Mouse (Mus musculus) stomach, embryonic 14.5 days (tissue): ENCODE data around the gene Osbpl9. TPM values are rescaled to one million over a fixed set of nuclear protein-coding genes. Genes with fewer than 3 reads are reported as not detected.

Source experiments
- ATAC-seq: fragments of 200-750 bp; cut with Nextera tagmentation; 2 replicates; pipeline ENCODE4 v1.8.0; 2017; ENCODE audit warnings: low read depth, moderate TSS enrichment; ENCODE audit not compliant: insufficient number of reproducible peaks, insufficient read depth, low FRiP score
- H3K27ac ChIP-seq: fragments of 300-500 bp; sonication (generic); 2 replicates; pipeline ENCODE4 v1.5.1; 2014; ENCODE audit warnings: mild to moderate bottlenecking, low read length, moderate library complexity, mixed read lengths
- H3K27me3 ChIP-seq: fragments of 300-500 bp; sonication (generic); 2 replicates; pipeline ENCODE4 v1.6.1; 2014; ENCODE audit warnings: low read length, control low read depth, mixed read lengths; ENCODE audit not compliant: control insufficient read depth, insufficient read depth
- H3K36me3 ChIP-seq: fragments of 300-500 bp; sonication (generic); 2 replicates; pipeline ENCODE4 v1.6.1; 2014; ENCODE audit warnings: mild to moderate bottlenecking, control low read depth, low read length, moderate library complexity, mixed read lengths; ENCODE audit not compliant: control insufficient read depth, insufficient read depth
- H3K4me1 ChIP-seq: fragments of 300-500 bp; sonication (generic); 2 replicates; pipeline ENCODE4 v1.6.1; 2014; ENCODE audit warnings: low read length, control low read depth, mixed read lengths; ENCODE audit not compliant: control insufficient read depth, insufficient read depth
- H3K4me2 ChIP-seq: fragments of 300-500 bp; sonication (generic); replicated peaks from 2 replicates; pipeline ENCODE4 v1.6.1; 2014; ENCODE audit warnings: low read depth, low read length, control low read depth
- H3K4me3 ChIP-seq: fragments of 300-500 bp; sonication (generic); 2 replicates; pipeline ENCODE4 v1.5.1; 2014; ENCODE audit warnings: low read depth, low read length, control low read depth
- H3K9ac ChIP-seq: fragments of 300-500 bp; sonication (generic); replicated peaks from 2 replicates; pipeline ENCODE4 v1.6.1; 2014; ENCODE audit warnings: low read depth, mild to moderate bottlenecking, control low read depth, low read length, moderate library complexity, mixed read lengths
- H3K9me3 ChIP-seq: fragments of 300-500 bp; sonication (generic); 2 replicates; pipeline ENCODE4 v1.6.1; 2016; ENCODE audit warnings: low read depth, low read length, control low read depth; ENCODE audit not compliant: control insufficient read depth
- WGBS: fragments of 180-500 bp; shearing (Covaris S2); extraction: QIAGEN DNeasy Blood & Tissue Kit; methylation state at CpG from one replicate; pipeline ENCODE4 v1.1.7; 2014; 5-methylcytosine and 5-hydroxymethylcytosine counted together
- polyA plus RNA-seq: library from polyadenylated mRNA; unstranded; fragments of >200 nt; fragmentation: Nextera tagmentation; extraction: Ambion mirVana; gene quantifications from 2 replicates; pipeline ENCODE4 v1.2.1, GENCODE M21; 2014

Osbpl9 gene
- polyA plus RNA-seq, 1 experiment from 2014 or later, result 65.2 TPM

- Histone ChIP-seq H3K9ac (no peak overlapping the region), H3K27me3 (no peaks in the 10 kb centered on the region), H3K36me3 (0 out of 2 replicates have a peak, but pooled peaks cover 3% of the 10 kb centered on the region), H3K4me1 (peaks cover 3% of the 10 kb centered on the region; the same call in 1 of the 2 replicates), H3K4me2 (no peak overlapping the region), H3K27ac (no peak overlapping the region), H3K4me3 (no peak overlapping the region), H3K9me3 (no peaks in the 10 kb centered on the region)
- no peak for ATAC-seq
- WGBS, result 87% methylated on average over 3 of the region's 3 CpGs
Measured at GRCm38 (mm10) chr4:109134955-109135354, 67.1 kb downstream of the Osbpl9 start.

DNA sequence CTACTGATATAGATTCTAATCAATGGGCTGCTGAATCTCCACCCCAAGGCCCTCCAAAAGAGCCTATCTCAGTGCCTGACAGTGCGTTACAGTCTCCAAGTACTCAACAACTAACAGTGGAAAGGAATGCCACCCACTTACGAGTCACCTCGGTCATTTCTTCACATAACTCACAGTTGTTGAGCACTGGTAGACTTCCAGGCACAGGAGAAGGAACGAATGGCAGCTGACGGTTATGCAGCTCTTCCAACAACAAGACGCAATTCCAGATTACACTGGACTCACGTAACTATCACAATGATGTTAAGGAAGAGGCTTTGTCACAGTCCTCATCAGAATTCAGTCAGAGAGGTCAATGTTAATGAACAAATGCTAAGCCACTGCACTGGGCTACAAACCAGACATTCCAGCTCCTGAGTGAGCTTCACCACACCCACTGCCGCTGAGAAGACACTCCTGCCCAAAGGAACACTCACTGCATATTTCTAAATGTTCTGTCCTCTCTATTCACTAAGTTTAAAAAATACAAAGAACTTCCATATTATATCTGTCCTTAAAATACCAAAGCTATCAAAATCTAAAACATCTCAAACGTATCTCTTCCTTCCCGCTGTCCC lies 70.7 kb downstream of the Osbpl9 start:
- Histone ChIP-seq H3K9ac (no peak overlapping the region), H3K36me3 (0 out of 2 replicates have a peak, but pooled peaks cover 3% of the 10 kb centered on the region), H3K27me3 (no peaks in the 10 kb centered on the region), H3K4me1 (no peaks in the 10 kb centered on the region; the same call in 1 of the 2 replicates), H3K27ac (no peak overlapping the region), H3K4me2 (no peak overlapping the region), H3K4me3 (no peak overlapping the region), H3K9me3 (no peaks in the 10 kb centered on the region)
- 91% methylated on average over 10 of the region's 10 CpGs for WGBS
- ATAC-seq, result no peak

DNA sequence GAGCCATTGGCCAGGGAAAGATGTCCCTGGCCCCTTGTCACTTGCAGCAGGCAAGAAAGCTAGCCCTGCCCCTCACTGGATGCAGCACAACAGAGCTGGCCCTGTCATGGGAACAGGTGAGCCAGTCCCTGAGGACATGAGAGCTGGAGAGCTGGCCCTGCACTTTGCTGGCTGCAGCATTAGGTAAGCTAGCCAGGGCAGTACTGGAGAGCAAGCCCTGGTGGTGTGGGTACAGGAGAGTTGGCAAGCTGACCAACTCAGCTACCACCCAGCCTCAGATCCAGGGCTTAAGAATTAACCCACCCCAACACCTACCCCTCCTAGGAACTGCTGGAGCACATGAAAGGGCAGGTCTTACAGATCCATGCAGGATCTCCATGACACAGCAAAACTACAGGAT lies 73.1 kb downstream of the Osbpl9 start:
- Histone ChIP-seq H3K27ac (no peak overlapping the region), H3K36me3 (0 out of 2 replicates have a peak, but pooled peaks cover 3% of the 10 kb centered on the region), H3K9ac (no peak overlapping the region), H3K27me3 (no peaks in the 10 kb centered on the region), H3K9me3 (no peaks in the 10 kb centered on the region), H3K4me1 (no peaks in the 10 kb centered on the region; the same call in 1 of the 2 replicates), H3K4me3 (no peak overlapping the region), H3K4me2 (no peak overlapping the region)
- ATAC-seq, result no peak

DNA sequence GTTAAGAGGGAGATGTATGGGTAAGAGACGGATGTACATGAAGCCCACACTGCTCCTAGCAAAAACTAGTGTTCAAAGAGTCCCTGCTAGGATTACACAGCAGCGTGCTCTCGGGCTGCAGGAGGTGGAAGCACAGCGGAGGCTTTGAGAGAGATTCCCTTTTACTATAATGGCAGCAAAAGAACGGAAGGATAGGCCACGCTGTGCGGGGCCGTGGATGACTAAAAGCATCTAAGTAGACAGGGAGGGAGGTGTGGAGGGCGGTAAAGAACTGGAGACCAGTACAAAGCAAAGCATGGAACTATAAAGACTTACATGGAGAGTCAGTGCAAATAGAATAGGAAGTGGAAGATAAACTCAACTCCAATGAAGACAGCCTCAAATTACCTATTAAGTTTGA lies 74.1 kb downstream of the Osbpl9 start:
- Histone ChIP-seq H3K4me3 (no peak overlapping the region), H3K9me3 (no peaks in the 10 kb centered on the region)
- 82% methylated on average over 9 of the region's 9 CpGs for WGBS

DNA sequence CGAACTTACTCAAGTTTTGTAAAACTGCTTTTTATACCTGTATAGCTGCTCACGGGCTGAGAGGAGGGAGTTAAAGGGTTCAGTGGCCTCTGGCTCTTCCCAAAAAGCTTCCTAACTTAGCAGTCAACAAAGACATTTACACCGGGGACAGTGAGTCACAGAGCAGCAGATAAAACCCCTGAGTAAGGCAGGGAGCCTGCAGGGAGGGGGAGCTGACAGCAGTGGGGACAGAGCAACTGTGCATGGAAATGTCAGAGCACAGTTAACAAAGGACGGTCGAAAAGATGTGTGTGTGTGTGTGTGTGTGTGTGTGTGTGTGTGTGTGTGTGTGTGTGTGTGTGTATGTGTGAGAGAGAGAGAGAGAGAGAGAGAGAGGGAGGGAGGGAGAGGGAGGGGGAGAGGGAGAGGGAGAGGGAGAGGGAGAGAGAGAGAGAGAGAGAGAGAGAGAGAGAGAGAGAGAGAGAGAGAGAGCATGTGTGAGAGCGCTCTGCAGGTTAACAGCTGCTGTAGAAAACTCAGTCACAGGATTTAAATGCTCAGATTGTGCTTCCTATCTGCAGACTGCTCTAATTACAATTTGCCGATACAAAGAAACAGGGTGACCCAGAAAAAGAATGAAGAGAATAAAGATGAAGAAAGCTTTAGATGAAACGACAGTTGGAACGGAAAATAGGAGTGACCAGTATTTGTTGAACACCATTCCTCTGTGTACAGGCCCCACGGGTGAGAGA lies 75.1 kb downstream of the Osbpl9 start:
- Histone ChIP-seq H3K27ac (no peak overlapping the region), H3K9ac (no peak overlapping the region), H3K4me1 (no peaks in the 10 kb centered on the region; the same call in 1 of the 2 replicates), H3K9me3 (no peaks in the 10 kb centered on the region), H3K36me3 (0 out of 2 replicates have a peak, but pooled peaks cover 2% of the 10 kb centered on the region), H3K4me3 (no peak overlapping the region), H3K27me3 (no peaks in the 10 kb centered on the region), H3K4me2 (no peak overlapping the region)
- 48% methylated on average over 10 of the region's 10 CpGs for WGBS
- no peak for ATAC-seq

More for the DNA sequence above, 74.1 kb downstream of the Osbpl9 start:
- 0 out of 2 replicates have a peak, but pooled peaks cover 3% of the 10 kb centered on the region for H3K36me3 ChIP-seq
- H3K27ac ChIP-seq, result no peak overlapping the region
- ATAC-seq, result no peak
- no peaks in the 10 kb centered on the region for H3K27me3 ChIP-seq
- H3K9ac ChIP-seq, result no peak overlapping the region
- H3K4me2 ChIP-seq, result no peak overlapping the region
- no peaks in the 10 kb centered on the region; the same call in 1 of the 2 replicates for H3K4me1 ChIP-seq

- 87% methylated on average over 2 of the region's 2 CpGs for WGBS
- H3K27ac ChIP-seq, result no peak overlapping the region
- no peaks in the 10 kb centered on the region for H3K27me3 ChIP-seq
- no peaks in the 10 kb centered on the region for H3K9me3 ChIP-seq
- H3K36me3 ChIP-seq, result no peaks in the 10 kb centered on the region
- ATAC-seq, result no peak
- H3K9ac ChIP-seq, result no peak overlapping the region
- H3K4me2 ChIP-seq, result no peak overlapping the region
- H3K4me3 ChIP-seq, result no peak overlapping the region
- H3K4me1 ChIP-seq, result no peaks in the 10 kb centered on the region; the same call in 1 of the 2 replicates
Measured at GRCm38 (mm10) chr4:109125746-109126425, 76.2 kb downstream of the Osbpl9 start.

- no peaks in the 10 kb centered on the region for H3K27me3 ChIP-seq
- no peak for ATAC-seq
- H3K27ac ChIP-seq, result no peak overlapping the region
- no peaks in the 10 kb centered on the region for H3K9me3 ChIP-seq
- no peak overlapping the region for H3K4me2 ChIP-seq
- no peak overlapping the region for H3K4me3 ChIP-seq
- WGBS, result 62% methylated on average over 4 of the region's 4 CpGs
- H3K36me3 ChIP-seq, result no peaks in the 10 kb centered on the region
- no peak overlapping the region for H3K9ac ChIP-seq
- peaks cover 3% of the 10 kb centered on the region; the same call in 1 of the 2 replicates for H3K4me1 ChIP-seq
Measured at GRCm38 (mm10) chr4:109122830-109123555, 79.1 kb downstream of the Osbpl9 start.

DNA sequence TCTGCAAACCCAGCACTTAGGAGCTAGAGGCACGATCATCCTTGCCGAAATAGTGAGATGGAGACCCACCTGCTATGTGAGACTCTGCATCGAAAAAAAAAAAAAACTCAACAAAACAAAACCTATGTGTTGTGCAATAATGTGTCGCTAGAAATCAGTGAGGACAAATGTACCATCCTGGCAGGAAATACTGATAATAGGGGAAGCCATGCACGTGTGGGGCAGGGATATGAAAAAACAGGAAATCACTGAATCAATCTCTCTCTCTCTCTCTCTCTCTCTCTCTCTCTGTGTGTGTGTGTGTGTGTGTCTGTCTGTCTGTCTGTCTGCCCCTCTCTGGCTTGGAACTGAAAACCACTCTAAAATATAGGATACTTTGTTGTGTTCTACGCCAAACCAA lies 81.3 kb downstream of the Osbpl9 start:
- H3K36me3 ChIP-seq, result no peaks in the 10 kb centered on the region
- H3K9ac ChIP-seq, result no peak overlapping the region
- H3K4me1 ChIP-seq, result peaks cover 12% of the 10 kb centered on the region; the same call in 1 of the 2 replicates
- no peaks in the 10 kb centered on the region for H3K27me3 ChIP-seq
- no peak for ATAC-seq
- 79% methylated on average over 6 of the region's 6 CpGs for WGBS
- H3K4me3 ChIP-seq, result no peak overlapping the region
- H3K4me2 ChIP-seq, result no peak overlapping the region
- no peaks in the 10 kb centered on the region for H3K9me3 ChIP-seq
- no peak overlapping the region for H3K27ac ChIP-seq
